Mouse (Mus musculus) bone marrow macrophage, adult 2 months (primary cell): ENCODE measurements at regions not wholly inside any gene's neighbourhood (a gene's known extent, or its start where the extent isn't known, plus 50 kb on each side); places are given as distances from the start of the nearest gene placed in this dataset.

ENCODE experiments used
- CTCF ChIP-seq: IDR thresholded peaks from 2 replicates; pipeline ENCODE4 v1.5.1; 2012; ENCODE audit warnings: low read depth, mild to moderate bottlenecking, low read length, moderate library complexity
- POLR2A ChIP-seq: IDR thresholded peaks from 2 replicates; pipeline ENCODE4 v1.6.1; 2012; ENCODE audit warnings: mild to moderate bottlenecking, low read depth, low read length, borderline replicate concordance

DNA sequence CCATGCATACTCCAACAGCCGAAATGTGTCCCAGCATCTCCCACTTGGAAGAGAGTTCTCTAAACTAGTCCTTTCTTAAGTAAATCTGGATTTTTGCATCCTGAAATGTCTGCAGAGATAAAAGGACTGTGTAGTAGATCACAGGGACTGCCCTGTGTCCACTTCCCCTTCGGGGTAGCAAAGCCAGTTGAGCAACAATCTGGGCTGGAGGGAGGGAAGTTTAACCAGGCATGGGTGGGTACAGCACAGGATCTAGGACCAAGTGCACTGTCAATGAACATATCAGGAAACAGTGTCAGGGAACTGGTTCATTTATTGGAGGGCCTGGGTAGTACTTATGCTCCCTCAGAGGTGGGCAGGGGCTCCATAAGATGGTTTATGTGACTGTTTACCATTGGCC is 434.5 kb upstream of the Kif2a start:
- TF ChIP-seq CTCF (no peak), POLR2A (no peak)
